Comparison of ENCODE assay signal across 11 mouse cellular contexts in the genomic region with DNA sequence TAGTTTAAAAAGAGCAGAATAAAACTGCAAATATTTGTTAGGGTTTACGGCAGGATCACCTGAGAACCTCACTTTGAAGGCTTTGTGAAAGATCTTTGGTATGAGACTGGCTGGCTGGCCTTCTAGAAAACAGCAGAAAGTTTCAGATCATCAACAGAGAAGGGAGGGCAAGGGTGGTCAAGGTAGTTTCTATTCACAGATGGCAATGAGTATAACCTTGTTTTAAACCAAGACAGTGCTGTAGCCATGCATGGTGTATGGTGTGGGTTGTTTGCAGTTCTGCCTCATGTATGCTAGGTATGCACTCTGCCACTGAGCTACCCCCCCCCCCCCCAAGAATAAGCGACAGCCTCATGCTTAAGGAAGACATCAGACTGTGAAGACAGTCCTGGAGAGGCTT. TPM values are rescaled to one million over a fixed set of nuclear protein-coding genes. Genes with fewer than 3 reads are reported as not detected.
DNase-seq lines count a peak whose midpoint lies in the region; ATAC-seq and TF ChIP-seq lines count a peak whose summit lies in the region.
"Had no signal": no experiment of that assay in that cellular context is flagged by ENCODE, and none has a peak within 500 bp of the region (broad histone marks: within the 10 kb centered on the region; RNA-seq: fewer than 3 reads in every experiment).

No protein-coding gene starts in this region.

- no peaks in the 10 kb centered on the region for H3K27me3 ChIP-seq in kidney, embryonic 14.5 days (ENCODE audit: control insufficient read depth, insufficient read depth, low read length)
- no peaks in the 10 kb centered on the region for H3K27me3 ChIP-seq in hindbrain, embryonic 12.5 days
- H3K27me3 ChIP-seq in liver, postnatal 0 days (ENCODE audit: insufficient read depth, low read length), result no peaks in the 10 kb centered on the region
- H3K27me3 ChIP-seq: Patski had no signal

- DNase-seq in kidney, adult 11 months, result no peak
- peak; percentile 40 for DNase-seq in NIH3T3 (ENCODE audit: low read depth)
- DNase-seq in liver, postnatal 0 days, result no peak
- no peak for DNase-seq in embryo, embryonic 10 days (ENCODE audit: low spot score)
- DNase-seq in layer of hippocampus, adult 18-20 months (ENCODE audit: low spot score in 2 of 2), result no peak
- no peak for DNase-seq in urinary bladder, postnatal 36 days (ENCODE audit: low spot score in 2 of 2)
- DNase-seq: gastrocnemius, postnatal 14 days; right cerebral cortex, postnatal 25 days had no signal

- no peak for TF ChIP-seq CTCF in liver, postnatal 0 days (IDR thresholded peaks at IDR 0.05; ENCODE audit: low read depth)

- H3K9ac ChIP-seq in kidney, embryonic 14.5 days (ENCODE audit: low read depth, low read length), result peak overlapping the region; percentile 25; the same call in 1 of the 2 replicates
- H3K9ac ChIP-seq in hindbrain, embryonic 12.5 days, result no peak overlapping the region
- no peak overlapping the region for H3K9ac ChIP-seq in liver, postnatal 0 days (replicated peaks)

- no peaks in the 10 kb centered on the region for H3K9me3 ChIP-seq in kidney, embryonic 14.5 days (ENCODE audit: control insufficient read depth, low read length)
- no peaks in the 10 kb centered on the region for H3K9me3 ChIP-seq in hindbrain, embryonic 12.5 days (replicated peaks)
- H3K9me3 ChIP-seq in liver, postnatal 0 days (ENCODE audit: low read length), result no peaks in the 10 kb centered on the region

- WGBS in kidney, embryonic 14.5 days, result 62% methylated on average over 2 of the region's 2 CpGs
- 81% methylated on average over 2 of the region's 2 CpGs for WGBS in hindbrain, embryonic 12.5 days
- WGBS in liver, postnatal 0 days (ENCODE audit: insufficient replicate concordance), result 61% methylated on average over 2 of the region's 2 CpGs

- no peak for TF ChIP-seq EP300 in liver, postnatal 0 days (IDR thresholded peaks at IDR 0.05; ENCODE audit: low read depth)

- H3K36me3 ChIP-seq in kidney, embryonic 14.5 days (ENCODE audit: control insufficient read depth, insufficient read depth, low read length), result peaks cover 13% of the 10 kb centered on the region
- peaks cover 13% of the 10 kb centered on the region; the same call in 1 of the 2 replicates for H3K36me3 ChIP-seq in hindbrain, embryonic 12.5 days
- H3K36me3 ChIP-seq in liver, postnatal 0 days (replicated peaks; ENCODE audit: insufficient read depth, low read length), result peaks cover 12% of the 10 kb centered on the region

- peak overlapping the region; percentile 60 for H3K4me2 ChIP-seq in kidney, embryonic 14.5 days (replicated peaks; ENCODE audit: low read depth, low read length)
- peak overlapping the region; percentile 79 for H3K4me2 ChIP-seq in hindbrain, embryonic 12.5 days (replicated peaks)
- peak overlapping the region; percentile 85 for H3K4me2 ChIP-seq in liver, postnatal 0 days (ENCODE audit: low read depth, low read length)

- H3K4me3 ChIP-seq in kidney, embryonic 14.5 days (ENCODE audit: low read length), result peak overlapping the region; percentile 72; the same call in 1 of the 2 replicates
- H3K4me3 ChIP-seq in hindbrain, embryonic 12.5 days, result no peak overlapping the region
- peak overlapping the region; percentile 83 for H3K4me3 ChIP-seq in liver, postnatal 0 days (ENCODE audit: low read depth, low read length)

- H3K4me1 ChIP-seq in kidney, embryonic 14.5 days (ENCODE audit: control insufficient read depth, insufficient read depth, low read length), result peaks cover 29% of the 10 kb centered on the region
- H3K4me1 ChIP-seq in hindbrain, embryonic 12.5 days, result peaks cover 17% of the 10 kb centered on the region
- peaks cover 31% of the 10 kb centered on the region for H3K4me1 ChIP-seq in liver, postnatal 0 days (ENCODE audit: insufficient read depth)

- ATAC-seq in kidney, embryonic 14.5 days (ENCODE audit: low FRiP score, low TSS enrichment), result no peak
- no peak for ATAC-seq in hindbrain, embryonic 12.5 days (ENCODE audit: low FRiP score)
- no peak for ATAC-seq in liver, postnatal 0 days
- ATAC-seq: Patski had no signal

- H3K27ac ChIP-seq in kidney, embryonic 14.5 days (ENCODE audit: low read depth, low read length), result no peak overlapping the region
- H3K27ac ChIP-seq in hindbrain, embryonic 12.5 days, result no peak overlapping the region
- H3K27ac ChIP-seq in liver, postnatal 0 days (ENCODE audit: low read depth), result no peak overlapping the region

RNA-seq across cellular contexts. Expression of a gene that starts 2.2 kb away (rescaled TPM):
- 3.0 and 3.6 TPM in 2 replicates for polyA plus RNA-seq in kidney, embryonic 14.5 days (2014; fragmentation: Nextera tagmentation; extraction: Ambion mirVana)
- 1.9 and 5.0 TPM in 2 replicates for polyA plus RNA-seq in hindbrain, embryonic 12.5 days (2016; fragmentation: Nextera tagmentation; extraction: Ambion mirVana)
- 2.1 and 4.4 TPM in 2 replicates for polyA plus RNA-seq in liver, postnatal 0 days (2015; fragmentation: Nextera tagmentation; extraction: Ambion mirVana)
- 1 to 10 TPM; 1.4 to 2.6 TPM for total RNA-seq in layer of hippocampus, adult 18-20 months (2021)

RNA-seq across cellular contexts. Expression of a gene that starts 2.4 kb away (rescaled TPM):
- polyA plus RNA-seq in kidney, embryonic 14.5 days (2014; fragmentation: Nextera tagmentation; extraction: Ambion mirVana), result 648 and 687 TPM in 2 replicates
- polyA plus RNA-seq in hindbrain, embryonic 12.5 days (2016; fragmentation: Nextera tagmentation; extraction: Ambion mirVana), result 351 and 382 TPM in 2 replicates
- polyA plus RNA-seq in liver, postnatal 0 days (2015; fragmentation: Nextera tagmentation; extraction: Ambion mirVana), result 195 and 199 TPM in 2 replicates
- total RNA-seq in layer of hippocampus, adult 18-20 months (2021), result 10 to 100 TPM; 36.0 to 37.1 TPM
